Mouse (Mus musculus) stomach, postnatal 0 days (tissue): ENCODE measurements at regions not wholly inside any gene's neighbourhood (a gene's known extent, or its start where the extent isn't known, plus 50 kb on each side); places are given as distances from the start of the nearest gene placed in this dataset.

Source experiments
- CTCF ChIP-seq: IDR thresholded peaks from 2 replicates; pipeline ENCODE4 v1.5.1; 2016; ENCODE audit warnings: antibody characterized with exemption, low read depth, mild to moderate bottlenecking, moderate library complexity
- EP300 ChIP-seq: optimal IDR thresholded peaks from 2 replicates; pipeline ENCODE3; 2016; ENCODE audit warnings: antibody characterized with exemption

GRCm38 (mm10) chrX:93160956-93161355 lies 125.3 kb upstream of the Arx start:
- TF ChIP-seq CTCF (no peak), EP300 (no peak)
